Mouse (Mus musculus) gonadal fat pad, adult 2 months (tissue): Measurements from ENCODE around the gene Srm. TPM values are rescaled to one million over a fixed set of nuclear protein-coding genes. Genes with fewer than 3 reads are reported as not detected.

Source experiments
- DNase-seq: peaks from one replicate; pipeline ENCODE4 v3.0.0-alpha.2; 2012; ENCODE audit warnings: low read depth
- polyA plus RNA-seq: library from polyadenylated mRNA; depleted of rRNA; stranded (reverse); fragments of >200 nt; gene quantifications from 2 replicates; pipeline ENCODE4 v1.2.3, GENCODE M21; 2012; rRNA removed

The Srm gene
- 75.5 and 81.6 TPM in 2 replicates for polyA plus RNA-seq

- no peak for DNase-seq
These were observed at the start of gene Srm for GRCm38 (mm10) chr4:148591171-148591630. Srm (plus strand) TSS chr4:148591503.

GRCm38 (mm10) chr4:148549106-148549505, 42.2 kb upstream of the Srm start:
- DNase-seq = no peak

- DNase-seq = no peak
These were observed 33.5 kb upstream of the Srm start for GRCm38 (mm10) chr4:148557766-148558165.

DNA sequence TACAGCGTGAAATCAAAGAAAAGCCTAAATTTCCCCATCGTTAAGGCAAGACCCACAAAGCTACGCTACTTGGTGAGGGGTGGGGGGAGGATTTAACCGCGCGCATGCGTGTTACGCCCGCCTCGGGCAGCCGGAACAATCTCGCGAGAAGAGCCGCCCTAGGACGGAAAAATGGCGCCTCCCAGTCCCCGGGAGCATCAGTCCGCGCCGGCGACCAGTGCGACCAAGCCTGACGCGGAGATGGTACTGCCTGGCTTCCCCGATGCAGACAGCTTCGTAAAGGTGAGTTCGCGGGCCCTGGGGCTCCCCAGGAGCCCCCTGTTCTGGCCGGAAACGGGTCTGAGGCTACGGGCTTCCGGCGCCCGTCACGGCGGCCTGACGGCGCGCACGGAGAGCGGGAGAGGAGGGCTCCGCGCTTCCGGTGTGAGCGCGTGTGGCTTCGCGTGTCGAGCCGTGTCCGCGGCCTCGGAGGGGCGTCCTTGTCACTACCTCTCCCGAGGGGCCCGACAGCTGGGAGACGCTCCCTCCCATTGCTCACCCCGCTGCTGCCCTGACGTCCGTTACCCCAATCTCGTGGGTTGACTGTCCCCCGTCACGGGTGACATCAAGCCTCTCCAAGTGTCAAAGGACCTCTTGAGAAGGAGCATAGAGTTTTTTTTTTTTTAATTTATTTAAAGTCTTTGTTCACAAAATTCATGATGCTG, 32.9 kb upstream of the Srm start, which contains the start of gene Exosc10:
Gene Exosc10 (plus strand): TSS at position 133 of the 704 bp plus-strand sequence.
- peak; percentile 22 for DNase-seq

GRCm38 (mm10) chr4:148562676-148563075, 28.6 kb upstream of the Srm start:
- DNase-seq = no peak

GRCm38 (mm10) chr4:148563595-148563994, 27.7 kb upstream of the Srm start:
- DNase-seq = no peak

GRCm38 (mm10) chr4:148570138-148570537, 21.2 kb upstream of the Srm start:
- DNase-seq = no peak

- no peak for DNase-seq
These were observed 20.5 kb upstream of the Srm start for GRCm38 (mm10) chr4:148570693-148571295.

GRCm38 (mm10) chr4:148573222-148573621, 18.1 kb upstream of the Srm start:
- DNase-seq = no peak

- DNase-seq = no peak
These were observed 10.5 kb upstream of the Srm start for GRCm38 (mm10) chr4:148580765-148581164.

DNA sequence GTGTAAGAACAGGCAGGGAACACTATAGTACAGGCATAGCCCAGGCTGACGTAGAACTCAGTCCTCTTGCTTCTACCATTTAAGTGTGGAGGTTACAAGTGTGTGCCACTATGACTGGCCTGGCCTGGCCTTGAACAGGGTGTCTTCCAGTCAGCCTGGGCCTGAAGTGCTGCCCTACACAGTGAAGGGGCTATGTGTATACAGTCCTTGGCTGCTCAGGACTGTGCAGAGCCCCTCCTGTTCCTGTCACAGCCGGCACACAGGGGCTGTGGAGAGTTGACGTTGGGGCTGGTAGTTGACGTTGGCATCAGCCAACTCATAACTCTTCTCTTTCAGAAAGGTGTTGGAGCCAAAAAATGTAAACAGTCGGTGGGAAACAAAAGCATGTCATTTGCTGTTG, 9.9 kb upstream of the Srm start:
- DNase-seq = no peak

DNA sequence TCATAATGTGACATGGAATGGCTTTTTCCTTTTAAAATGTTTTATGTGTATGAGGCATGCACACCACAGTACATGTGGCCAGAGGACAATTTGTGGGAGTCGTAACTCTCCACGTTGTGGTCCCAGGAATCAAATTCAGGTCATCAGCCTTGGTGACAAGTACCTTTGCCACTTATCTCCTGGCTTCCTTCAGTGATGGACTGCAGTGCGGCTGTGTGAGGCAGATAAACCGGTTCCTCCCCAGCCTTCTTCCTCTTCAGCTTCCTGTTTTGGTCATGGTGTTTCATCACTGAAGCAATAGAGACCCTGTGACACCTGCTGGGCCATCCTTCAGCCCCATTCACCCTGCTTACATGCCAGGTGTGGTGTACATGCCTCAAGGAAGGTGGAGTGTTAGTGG, 8.0 kb upstream of the Srm start:
- no peak for DNase-seq

GRCm38 (mm10) chr4:148586648-148587047, 4.7 kb upstream of the Srm start:
- no peak for DNase-seq

- no peak for DNase-seq
These were observed 2.5 kb upstream of the Srm start for GRCm38 (mm10) chr4:148588793-148589192.

GRCm38 (mm10) chr4:148589565-148589964, 1.7 kb upstream of the Srm start:
- no peak for DNase-seq

DNA sequence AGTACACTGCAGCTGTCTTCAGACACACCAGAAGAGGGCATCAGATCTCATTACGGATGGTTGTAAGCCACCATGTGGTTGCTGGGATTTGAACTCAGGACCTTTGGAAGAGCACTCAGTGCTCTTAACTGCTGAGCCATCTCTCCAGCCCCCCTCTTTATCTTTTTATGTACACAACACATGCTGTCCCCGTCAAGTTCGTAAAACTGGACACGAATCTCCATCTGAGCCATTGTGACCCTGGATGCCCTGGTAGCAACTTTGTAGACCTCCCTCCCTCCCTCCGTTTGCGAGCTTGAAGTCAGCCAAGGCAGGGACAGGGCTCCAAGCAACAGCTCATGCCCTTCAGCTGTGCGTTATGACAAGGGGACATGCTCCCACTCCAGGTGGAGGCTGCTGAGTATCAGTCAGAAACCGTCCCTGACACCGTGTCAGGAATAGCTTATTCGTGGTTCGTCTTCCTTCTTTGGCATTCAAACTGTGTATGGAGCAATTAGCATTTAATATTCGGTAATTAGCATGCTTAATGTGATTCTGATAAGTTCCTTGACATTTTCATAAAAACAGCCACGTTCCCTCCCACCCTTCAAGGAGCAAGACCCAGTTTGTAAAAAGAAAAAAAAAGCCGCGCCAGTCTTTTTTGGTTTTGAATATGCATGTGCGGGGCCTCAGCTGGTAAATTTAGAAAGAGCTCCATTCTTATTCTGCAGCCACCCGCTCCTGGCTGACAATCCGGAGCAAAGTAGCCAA, 707 bp upstream of the Srm start:
- no peak for DNase-seq

GRCm38 (mm10) chr4:148591637-148592380, 506 bp downstream of the Srm start:
- DNase-seq = no peak

DNA sequence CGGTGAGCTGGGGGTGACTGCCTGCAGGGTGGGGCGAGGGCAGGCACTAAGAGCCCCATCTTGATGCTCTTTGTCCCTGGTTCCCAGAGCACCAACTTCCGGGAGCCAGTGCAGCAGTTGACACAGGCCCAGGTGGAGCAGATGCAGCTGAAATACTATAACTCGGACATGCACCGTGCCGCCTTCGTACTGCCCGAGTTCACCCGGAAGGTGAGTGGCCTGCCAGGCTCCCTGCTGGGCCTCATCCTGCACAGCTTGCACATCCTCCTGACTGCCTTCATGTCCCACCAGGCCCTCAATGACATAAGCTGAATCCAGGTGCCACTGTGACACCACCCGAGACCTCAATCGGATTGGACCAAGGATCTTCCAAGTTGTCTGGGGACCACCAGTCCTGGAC, 2.7 kb downstream of the Srm start:
- DNase-seq = no peak

GRCm38 (mm10) chr4:148595916-148596315, 4.6 kb downstream of the Srm start:
- no peak for DNase-seq

DNA sequence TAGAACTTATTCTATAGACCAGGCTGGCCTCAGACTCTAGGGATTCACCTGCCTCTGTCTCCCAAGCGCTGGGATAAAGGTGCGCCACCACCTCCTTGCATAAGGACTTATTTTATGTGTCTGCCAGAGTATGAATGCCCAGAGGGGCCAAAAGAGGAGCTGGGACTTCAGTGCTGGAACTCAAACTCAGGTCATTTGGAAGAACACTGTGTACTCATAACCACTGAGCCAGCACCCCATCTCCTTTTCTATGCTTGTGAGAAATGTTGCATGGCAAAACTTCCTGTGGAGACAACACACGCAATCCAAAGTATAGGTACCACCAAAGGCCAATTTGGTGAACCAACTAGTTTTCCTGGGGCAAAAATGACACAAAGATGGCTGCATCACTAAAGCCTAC, 5.4 kb downstream of the Srm start:
- DNase-seq = no peak

GRCm38 (mm10) chr4:148598826-148599225, 7.5 kb downstream of the Srm start:
- no peak for DNase-seq

DNA sequence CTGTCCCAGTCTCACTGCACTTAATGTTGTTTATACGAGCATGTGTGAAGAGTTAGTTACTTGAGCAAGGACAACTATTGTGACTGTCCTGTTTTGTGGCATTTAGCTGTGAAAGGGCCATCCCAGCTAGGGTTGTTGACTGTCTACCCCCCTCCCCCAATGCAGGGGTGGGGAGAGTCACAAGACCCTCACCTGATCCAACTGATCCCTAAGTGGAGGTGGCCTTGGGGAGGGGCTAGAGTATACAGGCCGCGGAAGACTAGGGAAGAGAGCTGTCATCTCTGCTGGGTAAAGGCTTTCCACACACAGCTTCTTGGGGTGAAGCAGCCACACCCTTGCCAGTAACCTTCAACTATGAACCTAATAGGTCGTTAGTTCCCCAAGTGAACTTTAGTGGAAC, 9.0 kb downstream of the Srm start:
- DNase-seq = no peak
